Mouse (Mus musculus) forebrain, postnatal 0 days (tissue): Measurements from ENCODE around the gene Smim23. TPM values are rescaled to one million over a fixed set of nuclear protein-coding genes. Genes with fewer than 3 reads are reported as not detected.
A peak's percentile ranks its signal among the peaks of the same experiment; 100 is the strongest.

Experiments used
- ATAC-seq: fragments of 200-750 bp; cut with Nextera tagmentation; 2 replicates; pipeline ENCODE4 v1.8.0; 2017; ENCODE audit warnings: mild to moderate bottlenecking, moderate library complexity
- DNase-seq: peaks from one replicate; pipeline ENCODE4 v3.0.0-alpha.2; 2015
- H3K27ac ChIP-seq: fragments of 300-500 bp; sonication (generic); 2 replicates; pipeline ENCODE4 v1.5.1; 2014; ENCODE audit warnings: low read depth, mild to moderate bottlenecking, antibody characterized with exemption, low read length, moderate library complexity, mixed read lengths
- H3K27me3 ChIP-seq: fragments of 300-500 bp; sonication (generic); 2 replicates; pipeline ENCODE4 v1.6.1; 2014; ENCODE audit warnings: mild to moderate bottlenecking, low read length, mixed read lengths; ENCODE audit not compliant: insufficient read depth
- H3K36me3 ChIP-seq: fragments of 300-500 bp; sonication (generic); 2 replicates; pipeline ENCODE4 v1.6.1; 2014; ENCODE audit warnings: mild to moderate bottlenecking, moderate library complexity; ENCODE audit not compliant: insufficient read depth
- H3K4me1 ChIP-seq: fragments of 300-500 bp; sonication (generic); 2 replicates; pipeline ENCODE4 v1.6.1; 2014; ENCODE audit warnings: antibody characterized with exemption; ENCODE audit not compliant: insufficient read depth
- H3K4me2 ChIP-seq: fragments of 300-500 bp; sonication (generic); 2 replicates; pipeline ENCODE4 v1.6.1; 2014; ENCODE audit warnings: low read depth, mild to moderate bottlenecking, moderate library complexity
- H3K4me3 ChIP-seq: fragments of 300-500 bp; sonication (generic); 2 replicates; pipeline ENCODE4 v1.5.1; 2014; ENCODE audit warnings: low read depth, low read length, mixed read lengths
- H3K9ac ChIP-seq: fragments of 300-500 bp; sonication (generic); 2 replicates; pipeline ENCODE4 v1.6.1; 2014; ENCODE audit warnings: mild to moderate bottlenecking
- H3K9me3 ChIP-seq: fragments of 300-500 bp; sonication (generic); 2 replicates; pipeline ENCODE4 v1.6.1; 2016; ENCODE audit warnings: low read length
- CTCF ChIP-seq: sonication (generic); IDR thresholded peaks from 2 replicates; pipeline ENCODE4 v1.5.1; 2016; ENCODE audit warnings: antibody characterized with exemption, control low read depth, low read depth
- WGBS: fragments of 180-500 bp; shearing (Covaris S2); extraction: QIAGEN DNeasy Blood & Tissue Kit; methylation state at CpG from one replicate; pipeline ENCODE4 v1.1.7; 2014; 5-methylcytosine and 5-hydroxymethylcytosine counted together
- polyA plus RNA-seq: library from polyadenylated mRNA; unstranded; fragments of >200 nt; fragmentation: Nextera tagmentation; extraction: Ambion mirVana; gene quantifications from 2 replicates; pipeline ENCODE4 v1.2.1, GENCODE M21; 2015
- total RNA-seq: library from RNA; depleted of rRNA; stranded (reverse); fragments of >200 nt; gene quantifications from 2 replicates; pipeline ENCODE4 v1.2.3, GENCODE M21; 2014; rRNA removed

The Smim23 gene
- total and polyA plus RNA-seq, 2 experiments from 2014 or later: not detected

GRCm38 (mm10) chr11:32780747-32781536, 43.5 kb downstream of the Smim23 start:
- H3K9ac ChIP-seq: no peak overlapping the region
- no peak overlapping the region for H3K4me2 ChIP-seq
- DNase-seq: peak; percentile 36
- H3K27ac ChIP-seq: no peak overlapping the region
- H3K27me3 ChIP-seq: no peaks in the 10 kb centered on the region
- 19% methylated on average over 11 of the region's 11 CpGs for WGBS
- ATAC-seq: peak; percentile 80
- H3K4me3 ChIP-seq: no peak overlapping the region
- no peak for TF ChIP-seq CTCF
- no peaks in the 10 kb centered on the region for H3K36me3 ChIP-seq
- no peaks in the 10 kb centered on the region for H3K9me3 ChIP-seq
- H3K4me1 ChIP-seq: peaks cover 6% of the 10 kb centered on the region

- Histone ChIP-seq H3K4me3 (no peak overlapping the region), H3K36me3 (no peaks in the 10 kb centered on the region), H3K4me1 (no peaks in the 10 kb centered on the region), H3K9ac (no peak overlapping the region), H3K27me3 (no peaks in the 10 kb centered on the region), H3K9me3 (no peaks in the 10 kb centered on the region), H3K4me2 (no peak overlapping the region), H3K27ac (no peak overlapping the region)
- ATAC-seq (no peak), DNase-seq (no peak)
- WGBS: 84% methylated on average over 12 of the region's 12 CpGs
- no peak for TF ChIP-seq CTCF
Measured at GRCm38 (mm10) chr11:32768642-32769343, 55.6 kb downstream of the Smim23 start.

Other genes with a start within 250 kb of the Smim23 start
- gene Fbxw11, start 181.9 kb downstream of the Smim23 start, total RNA-seq: 147 and 161 TPM in 2 replicates
- gene Fbxw11, start 181.9 kb downstream of the Smim23 start, polyA plus RNA-seq: 85.9 and 110 TPM in 2 replicates